Mouse (Mus musculus) cerebellum, adult 8-10 months (tissue): ENCODE data around the gene Hist3h2ba.

Experiments
- DNase-seq: peaks from one replicate; pipeline ENCODE4 v3.0.0; 2022

Hist3h2ba gene

GRCm38 (mm10) chr11:58990141-58990540, 41.4 kb downstream of the Hist3h2ba start:
- DNase-seq, result no peak

- no peak for DNase-seq
Measured at GRCm38 (mm10) chr11:58990794-58991193, 42.1 kb downstream of the Hist3h2ba start.

- DNase-seq, result no peak
Measured at GRCm38 (mm10) chr11:58991911-58992310, 43.2 kb downstream of the Hist3h2ba start.

- DNase-seq, result no peak
Measured at GRCm38 (mm10) chr11:58993091-58993670, 44.5 kb downstream of the Hist3h2ba start.

- peak; percentile 40 for DNase-seq
Measured at GRCm38 (mm10) chr11:58994337-58994826, 45.7 kb downstream of the Hist3h2ba start.

- no peak for DNase-seq
Measured at GRCm38 (mm10) chr11:58995061-58995806, 46.5 kb downstream of the Hist3h2ba start.

- no peak for DNase-seq
Measured at GRCm38 (mm10) chr11:58995807-58996370, 47.2 kb downstream of the Hist3h2ba start.

GRCm38 (mm10) chr11:58997541-58997940, 48.8 kb downstream of the Hist3h2ba start:
- no peak for DNase-seq
